Mouse (Mus musculus) bone marrow macrophage, adult 2 months (primary cell): ENCODE data around the gene 4930563M21Rik.

ENCODE experiments used
- CTCF ChIP-seq: IDR thresholded peaks from 2 replicates; pipeline ENCODE4 v1.5.1; 2012; ENCODE audit warnings: low read depth, mild to moderate bottlenecking, low read length, moderate library complexity
- POLR2A ChIP-seq: IDR thresholded peaks from 2 replicates; pipeline ENCODE4 v1.6.1; 2012; ENCODE audit warnings: mild to moderate bottlenecking, low read depth, low read length, borderline replicate concordance

GRCm38 (mm10) chr9:55918579-55918978 is 91.8 kb downstream of the 4930563M21Rik start:
- TF ChIP-seq POLR2A (no peak), CTCF (no peak)
